Mouse (Mus musculus) stomach, embryonic 16.5 days (tissue): ENCODE measurements around the gene Pex16. TPM values are rescaled to one million over a fixed set of nuclear protein-coding genes. Genes with fewer than 3 reads are reported as not detected.
A peak's percentile ranks its signal among the peaks of the same experiment; 100 is the strongest.

ENCODE experiments used
- ATAC-seq: fragments of 200-750 bp; cut with Nextera tagmentation; 2 replicates; pipeline ENCODE4 v1.8.0; 2017; ENCODE audit warnings: moderate number of reproducible peaks, moderate TSS enrichment; ENCODE audit not compliant: insufficient read depth, low FRiP score
- H3K27ac ChIP-seq: fragments of 300-500 bp; sonication (generic); 2 replicates; pipeline ENCODE4 v1.5.1; 2014; ENCODE audit warnings: low read length
- H3K27me3 ChIP-seq: fragments of 300-500 bp; sonication (generic); 2 replicates; pipeline ENCODE4 v1.6.1; 2014; ENCODE audit warnings: low read length, control low read depth, mixed read lengths; ENCODE audit not compliant: control insufficient read depth, insufficient read depth
- H3K36me3 ChIP-seq: fragments of 300-500 bp; sonication (generic); 2 replicates; pipeline ENCODE4 v1.6.1; 2014; ENCODE audit warnings: low read length; ENCODE audit not compliant: control insufficient read depth, insufficient read depth
- H3K4me1 ChIP-seq: fragments of 300-500 bp; sonication (generic); 2 replicates; pipeline ENCODE4 v1.6.1; 2014; ENCODE audit warnings: low read length, control low read depth, mixed read lengths; ENCODE audit not compliant: control insufficient read depth, insufficient read depth
- H3K4me2 ChIP-seq: fragments of 300-500 bp; sonication (generic); 2 replicates; pipeline ENCODE4 v1.6.1; 2014; ENCODE audit warnings: low read depth, low read length, mixed read lengths
- H3K4me3 ChIP-seq: fragments of 300-500 bp; sonication (generic); replicated peaks from 2 replicates; pipeline ENCODE4 v1.5.1; 2014; ENCODE audit warnings: mild to moderate bottlenecking, low read length
- H3K9ac ChIP-seq: fragments of 300-500 bp; sonication (generic); 2 replicates; pipeline ENCODE4 v1.6.1; 2014; ENCODE audit warnings: low read length
- H3K9me3 ChIP-seq: fragments of 300-500 bp; sonication (generic); replicated peaks from 2 replicates; pipeline ENCODE4 v1.6.1; 2016; ENCODE audit warnings: low read length, control low read depth; ENCODE audit not compliant: control insufficient read depth
- WGBS: fragments of 180-500 bp; shearing (Covaris S2); extraction: QIAGEN DNeasy Blood & Tissue Kit; methylation state at CpG from one replicate; pipeline ENCODE4 v1.1.7; 2014; 5-methylcytosine and 5-hydroxymethylcytosine counted together
- polyA plus RNA-seq: library from polyadenylated mRNA; unstranded; fragments of >200 nt; fragmentation: Nextera tagmentation; extraction: Ambion mirVana; gene quantifications from 2 replicates; pipeline ENCODE4 v1.2.1, GENCODE M21; 2015

Pex16 gene
- polyA plus RNA-seq, 1 experiment from 2014 or later, result 27.8 TPM

DNA sequence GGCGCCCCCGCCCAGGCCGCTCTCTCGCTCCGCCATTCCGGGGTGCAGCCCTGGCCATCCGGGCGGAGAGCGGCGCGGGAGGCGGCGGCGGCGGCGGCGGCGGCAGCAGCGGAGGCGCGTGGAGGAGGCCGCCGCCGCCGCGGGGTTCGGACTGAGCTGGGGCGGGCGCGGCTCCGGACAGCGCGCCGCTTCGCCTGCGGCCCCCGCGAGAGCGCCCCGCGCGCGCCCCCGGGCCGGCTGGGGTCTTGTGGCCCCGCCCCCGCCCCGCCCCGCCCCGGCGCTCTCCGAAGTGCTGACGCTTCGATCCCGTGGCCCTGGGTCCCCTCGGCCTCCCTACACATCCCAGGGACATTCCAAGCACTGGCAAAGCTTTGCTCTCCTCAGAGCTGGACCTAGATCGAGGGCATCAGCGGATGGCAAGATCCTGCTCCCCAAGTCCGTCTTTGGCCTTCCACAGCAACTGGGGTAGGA, 26.6 kb downstream of the Pex16 start, which contains the start of gene Mapk8ip1:
Gene Mapk8ip1 (minus strand): TSS at position 173 of the 471 bp plus-strand sequence.
- Histone ChIP-seq H3K9ac (peak within 1 kb of the TSS; percentile 74), H3K9me3 (no peaks in the 10 kb centered on the region), H3K4me3 (peak within 1 kb of the TSS; percentile 59), H3K27me3 (no peaks in the 10 kb centered on the region), H3K4me1 (0 out of 2 replicates have a peak, but pooled peaks cover 3% of the 10 kb centered on the region), H3K27ac (no peak within 1 kb of the TSS), H3K36me3 (peaks cover 7% of the 10 kb centered on the region; the same call in 1 of the 2 replicates), H3K4me2 (peak within 1 kb of the TSS; percentile 95)
- ATAC-seq, result peak; percentile 78; the same call in 1 of the 2 replicates
- WGBS, result 1% methylated on average over 59 of the region's 59 CpGs

DNA sequence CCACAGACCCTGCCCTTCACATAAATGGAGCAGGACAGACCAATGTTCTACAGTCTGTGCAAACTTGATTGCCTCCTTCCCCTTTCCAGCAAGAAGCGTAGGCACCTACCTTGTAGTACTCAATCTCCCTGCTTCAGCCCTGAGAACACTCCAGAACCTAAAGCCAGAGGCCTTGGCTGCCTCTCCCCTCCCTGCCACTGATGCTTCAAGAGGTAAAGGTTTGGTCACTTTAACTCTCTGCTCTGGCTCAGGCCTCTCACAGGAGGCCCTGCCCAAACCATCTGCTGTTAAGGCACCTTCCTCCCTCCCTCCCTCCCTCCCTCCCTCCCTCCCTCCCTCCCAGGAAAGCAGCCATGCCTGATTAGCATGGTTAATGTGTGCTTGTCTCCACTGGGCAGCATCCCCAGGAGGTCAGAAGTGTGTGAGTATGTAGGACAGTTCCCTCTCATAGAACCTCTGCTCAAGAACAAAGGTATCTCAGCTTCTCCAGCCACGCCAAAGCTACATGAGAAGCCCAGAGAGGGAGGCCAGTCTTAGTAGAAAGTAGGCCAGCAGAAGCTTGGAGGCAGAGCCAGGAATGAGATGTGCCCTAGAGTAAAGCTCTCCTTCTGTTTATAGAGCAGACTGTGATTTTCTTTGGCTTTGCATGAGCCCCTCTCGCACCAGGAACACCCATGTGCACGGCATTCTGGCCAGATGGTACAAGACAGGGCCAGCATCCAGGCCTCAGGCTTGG, 28.3 kb downstream of the Pex16 start:
- Histone ChIP-seq H3K4me2 (no peak overlapping the region), H3K27ac (no peak overlapping the region), H3K9ac (no peak overlapping the region), H3K36me3 (peaks cover 7% of the 10 kb centered on the region), H3K27me3 (no peaks in the 10 kb centered on the region), H3K4me1 (0 out of 2 replicates have a peak, but pooled peaks cover 3% of the 10 kb centered on the region), H3K9me3 (no peaks in the 10 kb centered on the region), H3K4me3 (no peak overlapping the region)
- ATAC-seq, result no peak
- 72% methylated on average over 4 of the region's 4 CpGs for WGBS

DNA sequence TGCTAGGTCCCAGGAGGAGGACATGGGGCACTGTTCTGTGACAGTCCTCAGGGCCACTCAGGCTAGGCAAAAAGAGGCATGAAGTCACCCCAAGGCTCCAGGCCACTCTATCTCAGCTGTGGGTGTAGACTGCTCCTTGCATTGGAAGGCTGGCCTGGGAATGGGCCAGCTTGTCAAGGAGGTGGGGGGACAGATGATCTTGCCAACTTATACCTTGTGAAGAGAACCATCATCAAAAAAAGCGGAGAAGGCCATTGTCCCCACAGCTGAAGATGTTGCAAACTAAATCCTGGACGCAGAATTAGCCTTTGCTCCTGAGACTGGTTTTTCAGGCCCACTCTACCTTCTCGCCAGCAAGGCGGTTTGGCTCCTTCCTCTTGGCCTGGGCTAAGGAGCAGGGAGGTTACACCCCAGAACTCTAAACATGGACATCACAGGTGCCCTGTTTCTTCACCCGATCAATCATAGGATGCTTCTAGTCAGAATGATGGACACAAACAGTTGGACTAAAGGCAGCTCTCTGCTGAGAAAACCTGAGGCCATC, 29.4 kb downstream of the Pex16 start:
- Histone ChIP-seq H3K4me2 (no peak overlapping the region), H3K9me3 (no peaks in the 10 kb centered on the region), H3K4me3 (no peak overlapping the region), H3K4me1 (0 out of 2 replicates have a peak, but pooled peaks cover 3% of the 10 kb centered on the region), H3K27me3 (no peaks in the 10 kb centered on the region), H3K9ac (no peak overlapping the region), H3K27ac (no peak overlapping the region), H3K36me3 (peaks cover 7% of the 10 kb centered on the region)
- WGBS, result 94% methylated on average over 5 of the region's 5 CpGs
- ATAC-seq, result no peak

DNA sequence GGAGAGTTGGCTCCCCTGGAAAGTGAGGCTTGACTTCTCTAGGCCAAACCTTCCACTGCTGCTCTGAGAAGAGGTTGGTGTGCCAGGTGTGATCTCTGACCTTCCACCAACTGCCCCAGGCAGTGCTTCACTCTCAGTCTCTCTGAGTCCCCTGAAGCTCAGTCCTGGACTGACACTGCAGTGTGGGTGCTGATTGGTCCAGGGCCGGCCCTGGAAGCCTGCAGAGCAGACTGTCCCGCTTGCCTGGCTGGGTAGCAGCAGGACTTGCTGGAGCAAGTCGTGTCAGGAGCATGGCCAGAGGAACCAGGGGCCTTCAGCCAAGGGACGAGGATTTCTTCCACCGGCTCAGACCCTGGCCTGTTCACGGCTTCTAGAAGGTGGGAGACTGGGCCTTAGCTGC, 30.3 kb downstream of the Pex16 start:
- no peaks in the 10 kb centered on the region for H3K9me3 ChIP-seq
- H3K4me3 ChIP-seq, result no peak overlapping the region
- no peak overlapping the region for H3K4me2 ChIP-seq
- 86% methylated on average over 6 of the region's 6 CpGs for WGBS
- no peaks in the 10 kb centered on the region for H3K27me3 ChIP-seq
- H3K4me1 ChIP-seq, result 0 out of 2 replicates have a peak, but pooled peaks cover 3% of the 10 kb centered on the region
- H3K36me3 ChIP-seq, result peaks cover 12% of the 10 kb centered on the region
- H3K9ac ChIP-seq, result no peak overlapping the region
- no peak for ATAC-seq
- no peak overlapping the region for H3K27ac ChIP-seq

DNA sequence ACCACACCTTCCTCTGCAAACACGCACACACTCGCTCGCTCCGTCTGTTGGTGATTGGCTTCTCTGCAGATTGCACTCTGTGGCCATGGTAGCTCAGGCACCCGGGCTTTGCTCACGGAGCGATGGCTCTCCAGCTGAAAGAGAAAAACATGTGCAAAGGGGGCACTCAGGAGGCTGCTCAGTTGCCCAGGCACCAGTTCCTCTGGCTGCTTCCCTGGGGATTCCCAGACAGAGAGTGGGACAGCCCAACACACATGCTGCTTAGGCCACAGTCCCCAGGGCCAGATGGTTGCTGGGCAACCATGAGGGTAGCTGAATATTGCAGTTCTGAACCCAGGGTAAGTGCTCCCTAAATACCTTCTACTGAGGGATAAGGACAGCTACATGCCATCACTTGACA, 31.2 kb downstream of the Pex16 start:
- peaks cover 20% of the 10 kb centered on the region for H3K36me3 ChIP-seq
- no peak overlapping the region for H3K27ac ChIP-seq
- no peak overlapping the region for H3K4me2 ChIP-seq
- 0 out of 2 replicates have a peak, but pooled peaks cover 3% of the 10 kb centered on the region for H3K4me1 ChIP-seq
- no peaks in the 10 kb centered on the region for H3K27me3 ChIP-seq
- H3K9ac ChIP-seq, result no peak overlapping the region
- ATAC-seq, result no peak
- no peaks in the 10 kb centered on the region for H3K9me3 ChIP-seq
- H3K4me3 ChIP-seq, result no peak overlapping the region
- 79% methylated on average over 7 of the region's 7 CpGs for WGBS

DNA sequence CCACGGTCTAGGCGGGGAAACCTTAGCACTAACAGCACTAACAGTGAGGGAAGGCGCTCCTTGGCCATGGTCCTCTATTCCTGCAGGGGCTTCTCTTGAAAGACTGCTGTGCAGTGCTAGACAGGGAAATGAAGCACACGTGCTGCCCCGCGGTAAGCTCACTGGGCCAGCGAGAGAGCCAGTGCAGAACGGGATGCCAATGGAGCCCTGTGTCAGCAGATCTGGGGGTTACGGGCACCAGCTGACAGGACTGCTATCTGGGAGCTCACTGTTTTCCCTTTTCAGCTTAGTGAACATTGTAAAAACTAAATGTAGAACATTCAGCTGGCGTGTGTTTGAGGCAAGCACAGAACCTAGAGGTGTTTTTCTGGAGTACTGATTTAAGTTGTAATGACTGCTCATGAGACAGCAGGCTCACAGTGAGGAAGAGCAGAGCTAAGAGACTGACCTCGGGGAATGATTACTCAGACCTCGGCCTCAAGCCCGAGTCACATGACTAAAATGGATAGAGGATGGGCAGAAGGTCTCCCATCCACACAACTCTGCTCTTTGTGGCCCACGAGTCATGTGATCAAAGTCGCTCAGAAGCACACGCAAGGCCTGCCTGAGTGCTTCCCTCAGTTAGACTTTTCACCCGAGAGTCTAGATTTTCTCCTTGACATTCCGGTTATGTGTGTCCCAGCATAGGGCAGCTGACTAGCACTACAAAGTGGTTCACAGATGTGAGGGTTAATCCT, 34.0 kb downstream of the Pex16 start:
- no peaks in the 10 kb centered on the region for H3K4me1 ChIP-seq
- H3K27ac ChIP-seq, result no peak overlapping the region
- H3K9ac ChIP-seq, result no peak overlapping the region
- no peak overlapping the region for H3K4me2 ChIP-seq
- H3K36me3 ChIP-seq, result peaks cover 32% of the 10 kb centered on the region
- no peak overlapping the region for H3K4me3 ChIP-seq
- H3K9me3 ChIP-seq, result no peaks in the 10 kb centered on the region
- no peak for ATAC-seq
- 88% methylated on average over 18 of the region's 18 CpGs for WGBS
- H3K27me3 ChIP-seq, result no peaks in the 10 kb centered on the region

DNA sequence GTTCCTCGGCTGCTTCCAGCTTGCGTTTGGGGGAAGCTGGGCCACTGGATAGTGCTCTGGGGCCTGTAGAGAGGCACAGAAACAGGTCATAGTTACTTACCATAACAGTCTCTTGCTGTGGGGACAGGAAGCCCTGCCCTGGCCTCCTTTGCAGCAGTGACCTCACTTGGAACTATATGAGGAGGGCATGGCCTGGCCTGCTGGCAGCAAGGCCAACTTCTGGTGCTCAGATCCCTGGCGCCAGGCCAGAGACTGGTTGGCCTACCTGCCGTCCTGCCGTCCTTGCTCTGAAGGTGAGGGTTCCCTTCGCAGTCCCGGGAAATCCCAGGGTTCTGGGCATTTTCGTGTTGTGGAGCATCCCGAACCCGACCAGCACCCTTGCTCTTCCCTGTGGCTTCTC, 37.2 kb downstream of the Pex16 start:
- Histone ChIP-seq H3K36me3 (peaks cover 37% of the 10 kb centered on the region), H3K27me3 (no peaks in the 10 kb centered on the region), H3K27ac (no peak overlapping the region), H3K4me2 (no peak overlapping the region), H3K4me1 (no peaks in the 10 kb centered on the region), H3K4me3 (no peak overlapping the region), H3K9ac (no peak overlapping the region), H3K9me3 (no peaks in the 10 kb centered on the region)
- WGBS, result 91% methylated on average over 10 of the region's 10 CpGs
- no peak for ATAC-seq

DNA sequence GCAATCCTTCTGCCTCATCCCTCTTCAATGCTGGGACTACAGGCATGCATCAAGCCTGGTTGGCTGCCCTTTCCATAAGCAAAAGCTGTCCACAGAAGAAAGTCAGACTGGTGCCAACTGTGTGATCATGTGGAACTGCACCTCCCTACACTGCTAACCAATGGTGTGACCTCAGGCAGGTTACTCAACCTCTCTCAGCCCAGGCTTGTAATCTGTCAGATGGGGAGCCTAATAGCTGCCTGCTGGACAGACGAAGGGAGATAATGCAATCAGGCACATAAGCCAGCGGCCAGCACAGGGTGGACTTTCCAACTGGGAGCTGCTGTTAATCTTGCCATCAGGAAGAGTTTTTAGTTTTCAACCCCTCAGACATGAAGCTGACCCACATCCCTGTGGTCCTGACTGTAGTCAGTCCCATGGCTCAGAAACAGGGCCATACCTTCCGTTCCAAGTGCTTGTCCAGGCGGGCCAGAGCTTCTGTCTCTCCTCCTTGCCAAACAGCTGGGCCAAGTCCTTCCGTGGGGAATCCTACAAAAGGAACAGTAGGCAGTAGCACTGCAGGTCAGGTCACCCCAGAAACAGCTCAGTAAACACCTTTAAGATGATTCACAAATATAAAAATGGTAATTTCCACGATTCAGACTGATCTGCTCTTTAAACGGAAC, 47.4 kb downstream of the Pex16 start:
- Histone ChIP-seq H3K36me3 (0 out of 2 replicates have a peak, but pooled peaks cover 8% of the 10 kb centered on the region), H3K9me3 (no peaks in the 10 kb centered on the region)
- ATAC-seq, result no peak

More for the DNA sequence above, 47.4 kb downstream of the Pex16 start:
- 89% methylated on average over 7 of the region's 7 CpGs for WGBS
- Histone ChIP-seq H3K4me1 (peaks cover 26% of the 10 kb centered on the region), H3K9ac (no peak overlapping the region), H3K4me3 (no peak overlapping the region), H3K4me2 (no peak overlapping the region), H3K27ac (no peak overlapping the region), H3K27me3 (no peaks in the 10 kb centered on the region)
